Mouse (Mus musculus): ENCODE measurements around the gene 4930426L09Rik. TPM values are rescaled to one million over a fixed set of nuclear protein-coding genes. Genes with fewer than 3 reads are reported as not detected.

Gene 4930426L09Rik
- 0.29 and 0.30 TPM in 2 replicates for polyA plus RNA-seq (2016; fragmentation: Nextera tagmentation; extraction: Ambion mirVana)

DNA sequence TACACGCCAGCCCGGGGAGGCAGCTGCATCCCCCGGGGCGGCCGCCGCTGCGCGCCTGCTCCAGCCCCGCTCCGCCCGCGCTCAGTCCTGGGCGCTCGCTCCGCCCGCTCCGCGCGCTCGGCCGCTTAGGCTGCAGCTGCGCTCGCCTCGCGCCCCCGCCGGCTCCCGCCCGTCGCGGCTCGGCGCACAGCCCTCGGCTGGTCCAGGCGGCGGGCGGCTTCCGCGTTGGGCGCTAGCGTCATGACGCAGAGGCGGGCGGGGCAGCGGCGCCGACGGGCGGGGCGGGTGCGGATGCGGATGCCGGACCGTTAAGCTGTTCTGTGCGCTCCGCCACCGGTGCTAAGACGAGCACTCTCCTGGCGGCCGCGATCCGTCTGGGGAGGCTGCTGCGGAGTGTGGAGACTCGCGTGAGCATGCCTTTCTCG, at the start of gene 4930426L09Rik, which contains the start of gene Pip4k2a:
TSS of gene 4930426L09Rik (plus strand) at position 290 of the 425 bp plus-strand sequence.
TSS of gene Pip4k2a (minus strand) at position 73 of the 425 bp plus-strand sequence.
- Histone ChIP-seq H3K36me3 (no peaks in the 10 kb centered on the region), H3K27ac (peak within 1 kb of the TSS; percentile 99), H3K9me3 (replicated peaks) (no peaks in the 10 kb centered on the region), H3K4me1 (peaks cover 53% of the 10 kb centered on the region), H3K9ac (peak within 1 kb of the TSS; percentile 95), H3K27me3 (replicated peaks) (no peaks in the 10 kb centered on the region), H3K4me2 (peak within 1 kb of the TSS; percentile 81), H3K4me3 (peak within 1 kb of the TSS; percentile 93)
- WGBS (ENCODE audit: insufficient replicate concordance), result under 1% methylated on average over 66 of the region's 66 CpGs
- ATAC-seq, result peak; percentile 97

GRCm38 (mm10) chr2:18948741-18949140, 49.4 kb upstream of the 4930426L09Rik start:
- Histone ChIP-seq H3K27ac (no peak overlapping the region), H3K36me3 (no peaks in the 10 kb centered on the region), H3K27me3 (replicated peaks) (no peaks in the 10 kb centered on the region), H3K4me1 (peaks cover 83% of the 10 kb centered on the region), H3K4me2 (no peak overlapping the region), H3K9me3 (replicated peaks) (no peaks in the 10 kb centered on the region), H3K4me3 (no peak overlapping the region), H3K9ac (no peak overlapping the region)
- WGBS (ENCODE audit: insufficient replicate concordance), result 35% methylated on average over 7 of the region's 7 CpGs
- no peak for ATAC-seq

DNA sequence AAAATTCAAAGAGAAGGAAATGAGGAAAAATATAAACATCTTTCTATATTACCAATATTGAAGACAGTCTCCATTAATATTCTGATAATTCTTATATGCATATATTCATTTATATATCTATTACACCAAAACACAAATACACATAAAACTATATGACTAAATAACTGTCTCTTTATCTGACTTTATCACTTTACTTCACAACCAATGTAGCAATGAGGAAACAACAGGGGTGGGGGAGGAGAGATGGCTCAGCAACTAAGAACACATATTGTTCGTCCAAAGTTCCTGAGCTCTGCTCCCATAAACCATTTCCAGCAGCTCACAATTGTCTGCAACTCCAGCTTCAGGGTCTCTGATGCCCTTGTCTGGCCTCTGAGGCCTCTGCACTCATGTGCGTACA, 47.4 kb upstream of the 4930426L09Rik start:
- Histone ChIP-seq H3K4me1 (peaks cover 89% of the 10 kb centered on the region), H3K9ac (no peak overlapping the region), H3K27me3 (replicated peaks) (no peaks in the 10 kb centered on the region), H3K9me3 (replicated peaks) (no peaks in the 10 kb centered on the region), H3K36me3 (no peaks in the 10 kb centered on the region), H3K4me2 (no peak overlapping the region), H3K27ac (0 out of 2 replicates have a peak overlapping the region, but pooled peaks have one; percentile 54), H3K4me3 (no peak overlapping the region)
- ATAC-seq, result no peak
- 51% methylated on average over 2 of the region's 2 CpGs for WGBS (ENCODE audit: insufficient replicate concordance)

- H3K27me3 ChIP-seq (replicated peaks), result no peaks in the 10 kb centered on the region
- peak overlapping the region; percentile 26; the same call in 1 of the 2 replicates for H3K4me3 ChIP-seq
- 7% methylated on average over 7 of the region's 7 CpGs for WGBS (ENCODE audit: insufficient replicate concordance)
- peak overlapping the region; percentile 58 for H3K4me2 ChIP-seq
- H3K9ac ChIP-seq, result peak overlapping the region; percentile 45
- no peaks in the 10 kb centered on the region for H3K9me3 ChIP-seq (replicated peaks)
- ATAC-seq, result no peak
- no peaks in the 10 kb centered on the region for H3K36me3 ChIP-seq
- peak overlapping the region; percentile 84 for H3K27ac ChIP-seq
- peaks cover 89% of the 10 kb centered on the region for H3K4me1 ChIP-seq
Measured at GRCm38 (mm10) chr2:18952102-18952673, 46.0 kb upstream of the 4930426L09Rik start.

GRCm38 (mm10) chr2:18954422-18954821, 43.7 kb upstream of the 4930426L09Rik start:
- Histone ChIP-seq H3K9ac (peak overlapping the region; percentile 46; the same call in 1 of the 2 replicates), H3K4me3 (no peak overlapping the region), H3K4me2 (peak overlapping the region; percentile 54), H3K4me1 (peaks cover 93% of the 10 kb centered on the region), H3K27me3 (replicated peaks) (no peaks in the 10 kb centered on the region), H3K36me3 (no peaks in the 10 kb centered on the region), H3K9me3 (replicated peaks) (no peaks in the 10 kb centered on the region), H3K27ac (peak overlapping the region; percentile 76)
- peak; percentile 60 for ATAC-seq
- 25% methylated on average over 4 of the region's 4 CpGs for WGBS (ENCODE audit: insufficient replicate concordance)

- no peaks in the 10 kb centered on the region for H3K9me3 ChIP-seq (replicated peaks)
- H3K4me1 ChIP-seq, result peaks cover 97% of the 10 kb centered on the region
- peak overlapping the region; percentile 46 for H3K9ac ChIP-seq
- WGBS (ENCODE audit: insufficient replicate concordance), result 19% methylated on average over 4 of the region's 4 CpGs
- no peak overlapping the region for H3K4me3 ChIP-seq
- peak overlapping the region; percentile 76 for H3K27ac ChIP-seq
- peak; percentile 33; the same call in 1 of the 2 replicates for ATAC-seq
- H3K27me3 ChIP-seq (replicated peaks), result no peaks in the 10 kb centered on the region
- no peaks in the 10 kb centered on the region for H3K36me3 ChIP-seq
- peak overlapping the region; percentile 54 for H3K4me2 ChIP-seq
Measured at GRCm38 (mm10) chr2:18955022-18955421, 43.1 kb upstream of the 4930426L09Rik start.

- ATAC-seq, result no peak; the same call in 1 of the 2 replicates
- H3K27me3 ChIP-seq (replicated peaks), result no peaks in the 10 kb centered on the region
- H3K4me3 ChIP-seq, result 0 out of 2 replicates have a peak overlapping the region, but pooled peaks have one; percentile 2
- H3K4me1 ChIP-seq, result peaks cover 99% of the 10 kb centered on the region
- peak overlapping the region; percentile 54 for H3K4me2 ChIP-seq
- H3K27ac ChIP-seq, result peak overlapping the region; percentile 76
- 0 out of 2 replicates have a peak overlapping the region, but pooled peaks have one; percentile 33 for H3K9ac ChIP-seq
- WGBS (ENCODE audit: insufficient replicate concordance), result 47% methylated on average over 13 of the region's 13 CpGs
- H3K9me3 ChIP-seq (replicated peaks), result no peaks in the 10 kb centered on the region
- no peaks in the 10 kb centered on the region for H3K36me3 ChIP-seq
Measured at GRCm38 (mm10) chr2:18955671-18956070, 42.5 kb upstream of the 4930426L09Rik start.

DNA sequence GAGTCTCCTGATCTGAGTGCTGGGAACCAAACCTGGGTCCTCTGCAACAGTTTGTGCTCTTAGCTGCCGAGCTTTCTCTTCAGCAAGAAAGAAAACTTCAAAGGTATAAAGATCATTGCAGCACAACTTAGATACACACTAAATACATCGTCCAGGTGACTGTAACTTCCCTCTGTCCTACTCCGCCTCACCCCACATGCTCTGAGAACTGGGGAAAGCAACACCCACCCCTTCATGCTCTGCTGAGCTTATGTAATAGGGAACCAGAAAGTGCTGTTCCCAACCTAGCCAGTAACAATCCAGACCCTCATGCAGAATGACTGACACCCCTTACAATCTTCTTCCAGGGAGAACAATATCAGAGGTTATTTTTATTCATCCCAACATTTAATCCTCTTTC, 41.7 kb upstream of the 4930426L09Rik start:
- Histone ChIP-seq H3K4me2 (peak overlapping the region; percentile 54), H3K9me3 (replicated peaks) (no peaks in the 10 kb centered on the region)

DNA sequence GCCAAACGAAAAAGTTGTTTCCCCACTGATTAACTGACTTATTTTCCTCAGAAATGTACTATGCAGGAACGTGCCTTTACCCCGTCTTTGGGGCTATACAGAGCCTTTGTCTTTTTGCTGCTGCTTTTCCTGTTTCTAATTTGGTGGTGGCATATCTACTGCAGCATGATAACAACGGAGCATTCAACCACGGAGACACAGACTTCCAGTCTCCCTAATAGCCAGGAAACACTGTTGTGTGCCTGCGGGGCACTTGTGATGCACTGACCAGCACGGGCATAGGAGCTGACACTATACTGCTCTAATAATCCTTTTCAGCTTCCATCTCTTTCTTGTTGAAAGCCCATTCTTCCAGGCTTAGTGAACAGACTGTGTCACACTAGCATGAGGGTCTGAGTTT, 41.2 kb upstream of the 4930426L09Rik start:
- Histone ChIP-seq H3K36me3 (no peaks in the 10 kb centered on the region), H3K9ac (peak overlapping the region; percentile 22; the same call in 1 of the 2 replicates), H3K4me1 (peaks cover 99% of the 10 kb centered on the region), H3K4me3 (no peak overlapping the region), H3K9me3 (replicated peaks) (no peaks in the 10 kb centered on the region), H3K4me2 (peak overlapping the region; percentile 30), H3K27me3 (replicated peaks) (no peaks in the 10 kb centered on the region), H3K27ac (peak overlapping the region; percentile 59; the same call in 1 of the 2 replicates)
- peak; percentile 13 for ATAC-seq
- 14% methylated on average over 7 of the region's 7 CpGs for WGBS (ENCODE audit: insufficient replicate concordance)

More for the DNA sequence above, 41.7 kb upstream of the 4930426L09Rik start:
- ATAC-seq, result 0 out of 2 replicates have a peak, but pooled peaks have one; percentile 16
- no peaks in the 10 kb centered on the region for H3K36me3 ChIP-seq
- no peaks in the 10 kb centered on the region for H3K27me3 ChIP-seq (replicated peaks)
- peaks cover 98% of the 10 kb centered on the region for H3K4me1 ChIP-seq
- H3K4me3 ChIP-seq, result no peak overlapping the region
- no peak overlapping the region for H3K9ac ChIP-seq
- 50% methylated on average over 3 of the region's 3 CpGs for WGBS (ENCODE audit: insufficient replicate concordance)
- 0 out of 2 replicates have a peak overlapping the region, but pooled peaks have one; percentile 37 for H3K27ac ChIP-seq

- 56% methylated on average over 7 of the region's 7 CpGs for WGBS (ENCODE audit: insufficient replicate concordance)
- ATAC-seq, result no peak
- no peaks in the 10 kb centered on the region for H3K36me3 ChIP-seq
- H3K27me3 ChIP-seq (replicated peaks), result no peaks in the 10 kb centered on the region
- H3K9ac ChIP-seq, result peak overlapping the region; percentile 22; the same call in 1 of the 2 replicates
- peak overlapping the region; percentile 59; the same call in 1 of the 2 replicates for H3K27ac ChIP-seq
- H3K4me3 ChIP-seq, result no peak overlapping the region
- peaks cover 99% of the 10 kb centered on the region for H3K4me1 ChIP-seq
- H3K9me3 ChIP-seq (replicated peaks), result no peaks in the 10 kb centered on the region
- peak overlapping the region; percentile 30 for H3K4me2 ChIP-seq
Measured at GRCm38 (mm10) chr2:18957459-18957858, 40.7 kb upstream of the 4930426L09Rik start.

- 78% methylated on average over 9 of the region's 9 CpGs for WGBS (ENCODE audit: insufficient replicate concordance)
- Histone ChIP-seq H3K36me3 (no peaks in the 10 kb centered on the region), H3K9me3 (replicated peaks) (no peaks in the 10 kb centered on the region), H3K4me2 (peak overlapping the region; percentile 30), H3K9ac (no peak overlapping the region), H3K4me3 (no peak overlapping the region), H3K27me3 (replicated peaks) (no peaks in the 10 kb centered on the region), H3K27ac (0 out of 2 replicates have a peak overlapping the region, but pooled peaks have one; percentile 4), H3K4me1 (peaks cover 99% of the 10 kb centered on the region)
- ATAC-seq, result no peak
Measured at GRCm38 (mm10) chr2:18958044-18958443, 40.1 kb upstream of the 4930426L09Rik start.

DNA sequence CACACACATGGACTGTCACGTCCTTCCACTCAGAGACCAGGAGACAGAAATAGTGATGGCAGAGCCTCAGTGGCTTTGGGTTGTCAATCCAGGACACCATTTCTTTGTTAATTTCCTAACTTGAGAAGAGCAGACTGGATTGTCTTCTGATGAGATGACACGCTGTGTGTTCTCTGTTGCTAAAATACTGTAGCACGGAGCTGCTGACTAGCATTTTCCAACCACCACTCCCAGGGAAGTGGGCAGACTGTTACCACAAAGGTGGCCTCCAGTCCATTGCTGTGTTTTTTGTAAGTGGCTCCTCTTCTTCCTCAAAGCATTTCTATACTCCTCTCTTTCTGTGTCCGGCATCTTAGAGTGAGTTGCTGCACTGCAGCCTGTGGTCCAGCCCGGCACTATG, 39.6 kb upstream of the 4930426L09Rik start:
- Histone ChIP-seq H3K27ac (0 out of 2 replicates have a peak overlapping the region, but pooled peaks have one; percentile 4), H3K27me3 (replicated peaks) (no peaks in the 10 kb centered on the region), H3K4me3 (no peak overlapping the region), H3K36me3 (no peaks in the 10 kb centered on the region), H3K9ac (0 out of 2 replicates have a peak overlapping the region, but pooled peaks have one; percentile 6), H3K4me2 (no peak overlapping the region), H3K4me1 (peaks cover 99% of the 10 kb centered on the region), H3K9me3 (replicated peaks) (no peaks in the 10 kb centered on the region)
- 60% methylated on average over 5 of the region's 5 CpGs for WGBS (ENCODE audit: insufficient replicate concordance)
- ATAC-seq, result no peak
